In genomic region chr1:116306555-116306954, GRCm38 (mm10) we compare ENCODE assay signal across 13 mouse cellular contexts.
A peak's percentile ranks its signal among the peaks of the same experiment; 100 is the strongest.
DNase-seq lines count a peak whose midpoint lies in the region; ATAC-seq and TF ChIP-seq lines count a peak whose summit lies in the region.
"Had no signal": no experiment of that assay in that cellular context is flagged by ENCODE, and none has a peak within 500 bp of the region (broad histone marks: within the 10 kb centered on the region; RNA-seq: fewer than 3 reads in every experiment).

No protein-coding gene starts in this region.

- no peaks in the 10 kb centered on the region for H3K9me3 ChIP-seq in hindbrain, postnatal 0 days (ENCODE audit: low read length)
- no peaks in the 10 kb centered on the region for H3K9me3 ChIP-seq in hindbrain, embryonic 12.5 days (replicated peaks)
- H3K9me3 ChIP-seq: limb, embryonic 15.5 days had no signal

- DNase-seq in cerebellum, postnatal 10 days: peak; percentile 43 to 53
- DNase-seq in cerebellum, adult 11-12 months: no peak
- peak; percentile 63 for DNase-seq in hindbrain, postnatal 0 days (ENCODE audit: low spot score)
- DNase-seq in frontal cortex, postnatal 36 days (ENCODE audit: low spot score in 2 of 2): peak; percentile 9 to 45
- DNase-seq in left cerebral cortex, postnatal 4 days: peak; percentile 41
- no peak for DNase-seq in spleen, postnatal 36 days (ENCODE audit: low spot score in 2 of 2)
- DNase-seq in spleen, postnatal 4 days (ENCODE audit: low spot score in 2 of 2): no peak
- DNase-seq: cerebellum, adult 8-10 months; lung, postnatal 4 days; retina, postnatal 1 day had no signal

- H3K4me3 ChIP-seq in hindbrain, postnatal 0 days (ENCODE audit: low read length): no peak overlapping the region
- H3K4me3 ChIP-seq in hindbrain, embryonic 12.5 days: no peak overlapping the region
- H3K4me3 ChIP-seq: limb, embryonic 15.5 days; myocyte had no signal

- intact Hi-C loops in left cerebral cortex, postnatal 4 days (cut with DNase I): no loop called here

- H3K36me3 ChIP-seq in hindbrain, postnatal 0 days (ENCODE audit: insufficient read depth, low read length): no peaks in the 10 kb centered on the region
- H3K36me3 ChIP-seq in hindbrain, embryonic 12.5 days: no peaks in the 10 kb centered on the region
- H3K36me3 ChIP-seq: limb, embryonic 15.5 days had no signal

- WGBS in hindbrain, postnatal 0 days: 32% methylated on average over 3 of the region's 3 CpGs
- 65% methylated on average over 3 of the region's 3 CpGs for WGBS in hindbrain, embryonic 12.5 days

- H3K27me3 ChIP-seq in hindbrain, postnatal 0 days (ENCODE audit: insufficient read depth, low read length): no peaks in the 10 kb centered on the region
- no peaks in the 10 kb centered on the region for H3K27me3 ChIP-seq in hindbrain, embryonic 12.5 days
- H3K27me3 ChIP-seq: limb, embryonic 15.5 days had no signal

- H3K4me1 ChIP-seq in hindbrain, postnatal 0 days (ENCODE audit: insufficient read depth, low read length): no peaks in the 10 kb centered on the region
- no peaks in the 10 kb centered on the region for H3K4me1 ChIP-seq in hindbrain, embryonic 12.5 days
- H3K4me1 ChIP-seq: limb, embryonic 15.5 days had no signal

- H3K9ac ChIP-seq in hindbrain, postnatal 0 days (replicated peaks; ENCODE audit: low read length): no peak overlapping the region
- no peak overlapping the region for H3K9ac ChIP-seq in hindbrain, embryonic 12.5 days
- H3K9ac ChIP-seq: limb, embryonic 15.5 days had no signal

- H3K27ac ChIP-seq in hindbrain, postnatal 0 days: no peak overlapping the region
- H3K27ac ChIP-seq in hindbrain, embryonic 12.5 days: no peak overlapping the region
- H3K27ac ChIP-seq: limb, embryonic 15.5 days had no signal

- no peak for TF ChIP-seq CTCF in hindbrain, postnatal 0 days (IDR thresholded peaks at IDR 0.05; ENCODE audit: low read depth)

- no peak for ATAC-seq in hindbrain, postnatal 0 days
- ATAC-seq in hindbrain, embryonic 12.5 days (ENCODE audit: low FRiP score): no peak

- no peak overlapping the region for H3K4me2 ChIP-seq in hindbrain, postnatal 0 days (ENCODE audit: low read depth, low read length)
- H3K4me2 ChIP-seq in hindbrain, embryonic 12.5 days (replicated peaks): no peak overlapping the region
- H3K4me2 ChIP-seq: limb, embryonic 15.5 days had no signal

Comparison
In these comparisons a context has a peak if more than half of its experiments do, and no peak if none do; other contexts are left out.
1. DNase-seq: peak in cerebellum, postnatal 10 days (2 of 2), hindbrain, postnatal 0 days (single experiment), frontal cortex, postnatal 36 days (2 of 2) and left cerebral cortex, postnatal 4 days (single experiment); none in cerebellum, adult 11-12 months (single experiment), spleen, postnatal 36 days (0 of 2) and spleen, postnatal 4 days (0 of 2).